Mouse (Mus musculus) MN1 (cell line): ENCODE data around the gene Fkbp5.

Source experiments
- DNase-seq: peaks from one replicate; pipeline ENCODE4 v3.0.0-alpha.2; 2016; ENCODE audit warnings: low spot score

Gene Fkbp5

GRCm38 (mm10) chr17:28460388-28460787 is 56.9 kb downstream of the Fkbp5 start:
- DNase-seq, result no peak

GRCm38 (mm10) chr17:28455098-28455497 is 62.2 kb downstream of the Fkbp5 start:
- peak; percentile 52 for DNase-seq

- no peak for DNase-seq
Observed at GRCm38 (mm10) chr17:28452889-28453288, 64.4 kb downstream of the Fkbp5 start.

GRCm38 (mm10) chr17:28451914-28452313 is 65.4 kb downstream of the Fkbp5 start:
- no peak for DNase-seq

- no peak for DNase-seq
Observed at GRCm38 (mm10) chr17:28451487-28451886, 65.8 kb downstream of the Fkbp5 start.

- no peak for DNase-seq
Observed at GRCm38 (mm10) chr17:28448225-28448624, 69.1 kb downstream of the Fkbp5 start.

GRCm38 (mm10) chr17:28447789-28448188 is 69.5 kb downstream of the Fkbp5 start:
- peak; percentile 65 for DNase-seq

- no peak for DNase-seq
Observed at GRCm38 (mm10) chr17:28446820-28447168, 70.5 kb downstream of the Fkbp5 start.

- no peak for DNase-seq
Observed at GRCm38 (mm10) chr17:28445886-28446819, 71.2 kb downstream of the Fkbp5 start.

- DNase-seq, result no peak
Observed at GRCm38 (mm10) chr17:28442661-28443060, 74.7 kb downstream of the Fkbp5 start.

GRCm38 (mm10) chr17:28438342-28439115 is 78.8 kb downstream of the Fkbp5 start:
- no peak for DNase-seq

GRCm38 (mm10) chr17:28437938-28438337 is 79.4 kb downstream of the Fkbp5 start:
- DNase-seq, result no peak

GRCm38 (mm10) chr17:28434921-28435485 is 82.3 kb downstream of the Fkbp5 start:
- no peak for DNase-seq

- DNase-seq, result no peak
Observed at GRCm38 (mm10) chr17:28433029-28433428, 84.3 kb downstream of the Fkbp5 start.

- DNase-seq, result no peak
Observed at GRCm38 (mm10) chr17:28431931-28432335, 85.4 kb downstream of the Fkbp5 start.

GRCm38 (mm10) chr17:28431038-28431437 is 86.3 kb downstream of the Fkbp5 start:
- no peak for DNase-seq

- no peak for DNase-seq
Observed at GRCm38 (mm10) chr17:28428474-28429258, 88.7 kb downstream of the Fkbp5 start.

GRCm38 (mm10) chr17:28427666-28428065 is 89.7 kb downstream of the Fkbp5 start:
- no peak for DNase-seq

GRCm38 (mm10) chr17:28424373-28424772 is 93.0 kb downstream of the Fkbp5 start:
- DNase-seq, result peak; percentile 30

- no peak for DNase-seq
Observed at GRCm38 (mm10) chr17:28421071-28421470, 96.3 kb downstream of the Fkbp5 start.

GRCm38 (mm10) chr17:28420229-28421051 is 96.9 kb downstream of the Fkbp5 start:
- no peak for DNase-seq
